Mouse (Mus musculus) CD4-positive, CD25-positive, alpha-beta regulatory T cell, adult 2 months (primary cell): Measurements from ENCODE around the gene Gm7029.
"Not testable (repeated sequence)": the region's sequence is repeated elsewhere in the genome, so short reads cannot be mapped to it uniquely, and the experiment has no call there.

Source experiments
- DNase-seq: peaks from one replicate; pipeline ENCODE4 v3.0.0-alpha.2; 2012; ENCODE audit warnings: low read depth, low spot score

The Gm7029 gene

DNA sequence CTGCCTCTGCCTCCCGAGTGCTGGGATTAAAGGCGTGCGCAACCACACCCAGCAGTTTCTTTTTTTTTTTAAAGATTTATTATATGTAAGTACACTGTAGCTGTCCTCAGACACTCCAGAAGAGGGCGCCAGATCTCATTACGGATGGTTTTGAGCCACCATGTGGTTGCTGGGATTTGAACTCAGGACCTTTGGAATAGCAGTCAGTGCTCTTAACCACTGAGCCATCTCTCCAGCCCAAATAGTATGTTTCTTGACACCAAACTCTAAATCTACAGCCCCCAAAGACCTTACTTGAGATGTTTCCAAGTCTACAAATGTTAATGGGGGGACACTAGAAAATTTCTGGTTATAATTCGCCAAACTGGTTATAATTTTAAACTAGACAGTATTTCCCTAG lies 18.3 kb downstream of the Gm7029 start:
- not testable (repeated sequence) for DNase-seq

GRCm38 (mm10) chr17:33892429-33892828 lies 18.8 kb downstream of the Gm7029 start:
- DNase-seq = no peak

DNA sequence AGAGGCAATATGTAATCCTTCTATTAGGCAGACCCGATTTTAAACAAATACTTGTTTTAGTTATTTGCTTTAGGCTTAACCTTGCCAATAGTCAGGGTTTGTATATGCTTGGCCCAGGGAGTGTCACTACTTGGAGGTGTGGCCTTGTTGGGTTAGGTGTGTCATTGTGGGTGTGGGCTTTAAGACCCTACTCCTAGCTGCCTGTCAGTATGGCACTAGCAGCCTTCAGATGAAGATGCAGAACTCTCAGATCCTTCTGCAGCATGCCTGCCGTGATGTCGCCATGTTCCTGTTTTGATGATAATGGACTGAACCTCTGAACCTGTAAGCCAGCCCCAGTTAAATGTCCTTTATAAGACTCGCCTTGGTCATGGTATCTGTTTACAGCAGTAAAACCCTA lies 19.4 kb downstream of the Gm7029 start:
- not testable (repeated sequence) for DNase-seq

GRCm38 (mm10) chr17:33897114-33897794 lies 23.6 kb downstream of the Gm7029 start:
- DNase-seq = peak; percentile 92

DNA sequence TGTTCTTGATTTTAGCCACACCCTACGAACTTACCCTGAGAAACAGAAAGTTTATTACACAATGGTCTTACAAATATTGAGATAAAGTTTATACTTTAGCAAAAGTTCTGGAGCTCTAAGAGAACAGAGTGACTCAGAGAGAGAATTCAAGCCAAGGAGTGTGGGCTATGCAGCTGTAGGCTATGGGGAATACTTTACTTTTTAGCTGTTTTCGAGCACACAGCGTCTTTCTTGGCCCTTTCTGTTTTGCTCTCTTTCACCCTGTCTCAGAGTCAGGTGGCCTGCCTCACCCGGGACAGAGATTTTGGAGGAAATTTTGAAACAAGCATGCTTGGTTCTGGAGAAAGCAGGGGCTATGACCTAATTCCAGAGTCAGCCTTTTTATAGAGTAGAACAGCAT lies 24.6 kb downstream of the Gm7029 start:
- DNase-seq = not testable (repeated sequence)

- DNase-seq = no peak
Measured at GRCm38 (mm10) chr17:33899642-33900041, 26.0 kb downstream of the Gm7029 start.

DNA sequence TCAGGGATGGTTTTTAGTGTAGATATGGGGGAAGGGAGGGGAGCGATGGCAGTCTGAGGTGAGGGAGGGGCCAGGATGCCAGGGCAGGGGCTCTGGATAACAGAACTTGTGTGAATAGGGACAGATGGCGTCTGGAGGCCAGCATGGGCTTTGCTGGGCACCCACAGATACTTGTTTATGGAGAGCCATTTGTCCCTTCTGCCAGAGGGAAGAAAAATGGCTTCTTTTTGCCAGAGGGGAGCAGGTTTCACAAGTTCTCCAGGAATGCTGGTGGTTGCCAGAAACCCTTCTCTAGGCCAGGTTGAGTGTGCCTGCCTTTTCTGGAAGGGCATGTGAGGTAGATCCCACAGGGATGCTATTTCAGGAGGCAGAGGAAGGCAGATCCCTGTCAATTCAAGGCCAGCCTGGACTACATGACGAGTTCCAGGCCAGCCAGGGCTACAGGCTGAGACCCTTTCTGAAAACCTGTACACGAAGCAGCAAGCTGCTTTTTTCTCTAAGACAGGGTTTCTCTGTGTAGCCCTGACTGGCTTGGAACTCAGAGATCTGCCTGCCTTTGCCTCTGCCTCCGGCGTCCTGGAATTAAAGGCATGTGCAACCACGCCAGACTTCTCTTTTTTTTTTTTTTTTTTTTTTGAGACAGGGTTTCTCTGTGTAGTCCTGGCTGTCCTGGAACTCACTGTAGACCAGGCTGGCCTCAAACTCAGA lies 26.8 kb downstream of the Gm7029 start:
- DNase-seq = no peak

GRCm38 (mm10) chr17:33900989-33901314 lies 27.3 kb downstream of the Gm7029 start:
- no peak for DNase-seq

DNA sequence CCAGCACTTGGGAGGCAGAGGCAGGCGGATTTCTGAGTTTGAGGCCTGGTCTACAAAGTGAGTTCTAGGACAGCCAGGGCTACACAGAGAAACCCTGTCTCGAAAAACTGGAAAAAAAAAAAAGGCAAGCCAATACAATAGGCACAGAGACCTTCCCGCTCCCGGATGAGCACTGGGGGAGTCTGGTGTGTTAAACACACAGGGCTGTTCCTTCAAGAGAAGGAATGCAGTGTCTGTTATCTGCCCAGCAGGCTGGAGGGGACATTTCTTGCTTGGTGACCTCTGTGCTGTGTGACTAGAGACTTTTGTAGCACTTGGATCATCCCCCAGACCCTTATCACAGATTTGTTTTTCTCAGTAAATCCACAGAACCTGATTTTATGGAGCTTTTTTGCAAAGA lies 28.0 kb downstream of the Gm7029 start:
- no peak for DNase-seq

DNA sequence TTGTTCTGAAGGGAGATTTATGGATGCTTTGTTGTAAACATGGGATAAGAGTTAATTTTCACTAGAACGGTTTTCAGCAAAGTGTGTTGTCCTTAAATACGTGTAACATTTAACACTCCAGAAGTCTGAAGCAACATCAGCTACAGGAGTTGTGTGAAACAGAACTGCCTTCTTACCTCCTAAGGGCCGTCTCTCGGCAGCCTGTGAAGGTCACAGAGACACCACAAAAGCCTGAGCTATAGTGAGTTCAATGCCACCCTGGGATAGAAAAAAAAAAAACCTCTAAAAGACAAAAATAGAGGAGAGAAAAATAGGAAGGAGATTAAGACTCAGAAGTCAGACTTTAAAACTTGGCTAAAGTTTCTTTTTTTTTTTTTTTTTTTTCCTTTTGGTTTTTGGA lies 28.4 kb downstream of the Gm7029 start:
- DNase-seq = no peak

- peak; percentile 72 for DNase-seq
Measured at GRCm38 (mm10) chr17:33902491-33902890, 28.9 kb downstream of the Gm7029 start.

- DNase-seq = not testable (repeated sequence)
Measured at GRCm38 (mm10) chr17:33903911-33904651, 30.4 kb downstream of the Gm7029 start.

DNA sequence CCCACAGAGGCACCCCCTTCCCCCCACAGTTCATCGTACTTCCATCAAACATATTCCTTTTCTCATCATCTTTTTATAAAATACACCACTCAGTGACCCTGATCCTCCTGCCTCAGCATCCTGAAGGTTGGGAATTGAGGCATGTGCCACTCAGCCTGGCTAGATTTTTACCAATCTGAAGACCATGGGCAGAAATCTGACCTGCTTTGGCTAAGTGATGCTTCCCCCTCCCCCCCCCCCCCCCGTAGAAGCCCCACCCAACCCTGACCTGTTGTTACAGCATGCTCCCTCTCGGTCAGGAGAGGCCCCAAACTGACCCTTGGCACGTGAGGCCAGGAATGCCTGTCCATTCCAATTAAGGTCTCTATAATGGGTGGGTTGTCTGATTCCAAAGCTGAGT lies 31.2 kb downstream of the Gm7029 start, which contains the start of gene Platr17:
Gene Platr17, plus strand, starts transcription at position 301 of the 400 bp plus-strand sequence.
- not testable (repeated sequence) for DNase-seq

GRCm38 (mm10) chr17:33908331-33909076 lies 34.9 kb downstream of the Gm7029 start:
- DNase-seq = peak; percentile 42

DNA sequence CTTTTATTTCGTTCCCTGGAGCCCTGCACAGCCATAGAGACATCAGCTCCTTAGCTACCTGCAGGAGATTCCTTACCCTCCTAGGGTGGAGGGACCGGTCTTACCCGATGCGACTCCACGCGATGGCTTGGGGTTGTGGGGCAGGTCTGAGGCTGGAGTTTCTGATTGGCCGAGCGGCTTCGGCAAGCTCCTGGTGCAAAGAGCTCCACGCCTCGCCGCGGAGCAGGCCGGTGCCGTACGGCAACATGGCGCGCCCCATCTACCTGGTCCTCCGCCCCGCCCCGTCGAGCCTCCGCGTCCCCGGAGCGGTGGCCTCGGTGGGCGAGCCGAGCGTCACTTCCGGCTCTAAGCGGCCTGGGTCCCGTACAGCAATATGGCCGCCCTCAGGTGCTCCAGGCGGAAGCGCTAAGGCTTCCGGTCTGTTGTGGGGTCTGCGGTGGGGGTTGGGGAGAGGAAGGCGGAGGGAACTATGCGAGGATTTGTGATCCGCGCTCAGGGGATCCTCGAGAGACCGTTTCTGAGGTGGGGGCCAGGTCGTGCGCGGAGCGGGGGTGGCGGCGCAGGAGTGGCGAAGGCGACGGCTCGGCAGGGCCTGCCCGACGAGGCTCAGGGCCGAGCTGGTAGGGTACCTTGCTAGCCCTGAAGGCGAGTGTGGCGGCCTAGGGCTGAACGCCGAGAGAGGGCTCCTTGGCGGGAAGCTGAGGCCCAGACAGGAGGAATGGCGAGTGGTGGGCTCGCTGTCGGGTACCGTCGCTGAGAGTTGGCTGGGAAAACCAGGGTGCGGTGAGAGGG lies 35.6 kb downstream of the Gm7029 start, which contains the start of gene Daxx:
Gene Daxx, plus strand, starts transcription at position 338 of the 792 bp plus-strand sequence.
- peak; percentile 99 for DNase-seq

- peak; percentile 66 for DNase-seq
Measured at GRCm38 (mm10) chr17:33909869-33910250, 36.2 kb downstream of the Gm7029 start.

- peak; percentile 76 for DNase-seq
Measured at GRCm38 (mm10) chr17:33910346-33911051, 36.9 kb downstream of the Gm7029 start.

DNA sequence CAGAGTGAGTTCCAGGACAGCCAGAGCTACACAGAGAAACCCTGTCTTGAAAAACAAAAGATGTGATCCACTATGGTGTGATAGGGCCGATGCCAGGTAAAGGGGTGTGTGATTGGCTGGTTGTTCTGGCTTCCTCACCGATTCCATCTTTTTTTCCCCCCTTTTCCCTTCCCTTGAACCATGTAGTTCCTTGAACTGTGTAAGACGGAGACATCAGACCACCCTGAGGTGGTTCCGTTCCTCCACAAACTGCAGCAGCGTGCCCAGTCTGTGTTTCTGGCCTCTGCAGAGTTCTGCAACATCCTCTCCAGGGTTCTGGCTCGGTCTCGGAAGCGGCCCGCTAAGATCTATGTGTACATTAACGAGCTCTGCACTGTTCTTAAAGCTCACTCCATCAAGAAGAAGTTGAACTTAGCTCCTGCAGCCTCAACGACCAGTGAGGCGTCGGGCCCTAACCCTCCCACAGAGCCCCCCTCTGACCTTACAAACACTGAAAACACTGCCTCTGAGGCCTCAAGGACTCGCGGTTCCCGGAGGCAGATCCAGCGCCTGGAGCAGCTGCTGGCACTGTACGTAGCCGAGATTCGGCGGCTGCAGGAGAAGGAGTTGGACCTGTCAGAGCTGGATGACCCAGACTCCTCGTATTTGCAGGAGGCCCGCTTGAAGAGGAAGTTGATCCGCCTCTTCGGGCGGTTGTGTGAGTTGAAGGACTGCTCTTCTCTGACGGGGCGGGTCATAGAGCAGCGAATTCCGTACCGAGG lies 37.6 kb downstream of the Gm7029 start:
- DNase-seq = no peak

DNA sequence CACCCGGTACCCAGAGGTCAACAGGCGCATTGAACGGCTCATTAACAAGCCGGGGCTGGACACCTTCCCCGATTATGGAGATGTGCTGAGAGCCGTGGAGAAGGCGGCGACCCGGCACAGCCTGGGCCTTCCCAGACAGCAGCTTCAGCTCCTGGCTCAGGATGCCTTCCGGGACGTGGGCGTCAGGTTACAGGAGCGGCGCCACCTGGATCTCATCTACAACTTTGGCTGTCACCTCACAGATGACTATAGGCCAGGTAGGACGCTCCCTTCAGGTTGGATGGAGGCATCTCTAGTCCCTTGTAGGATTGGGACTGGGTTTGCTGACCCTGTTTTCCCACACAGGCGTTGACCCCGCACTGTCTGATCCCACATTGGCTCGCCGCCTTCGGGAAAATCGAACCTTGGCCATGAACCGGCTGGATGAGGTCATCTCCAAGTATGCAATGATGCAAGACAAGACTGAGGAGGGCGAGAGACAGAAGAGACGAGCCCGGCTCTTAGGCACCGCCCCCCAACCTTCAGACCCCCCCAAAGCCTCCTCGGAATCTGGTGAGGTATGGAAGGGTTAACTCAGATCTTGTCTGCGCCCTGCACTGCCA lies 38.3 kb downstream of the Gm7029 start:
- no peak for DNase-seq
